Mouse (Mus musculus): ENCODE measurements around the gene Mpp5. TPM values are rescaled to one million over a fixed set of nuclear protein-coding genes. Genes with fewer than 3 reads are reported as not detected.
A peak's percentile ranks its signal among the peaks of the same experiment; 100 is the strongest.

Gene Mpp5
- polyA plus RNA-seq, 1 experiment from 2014 or later = 18.5 TPM

GRCm38 (mm10) chr12:78800036-78800435 lies 51.3 kb downstream of the Mpp5 start:
- no peaks in the 10 kb centered on the region for H3K9me3 ChIP-seq (ENCODE audit: control insufficient read depth, low read length)
- DNase-seq (ENCODE audit: low spot score) (no peak), ATAC-seq (replicated peaks; ENCODE audit: low FRiP score) (no peak)
- H3K4me2 ChIP-seq = no peak overlapping the region
- H3K27ac ChIP-seq (ENCODE audit: low read depth, low read length) = no peak overlapping the region
- H3K4me1 ChIP-seq (replicated peaks; ENCODE audit: control insufficient read depth, insufficient read depth, low read length) = no peaks in the 10 kb centered on the region
- no peak overlapping the region for H3K4me3 ChIP-seq (ENCODE audit: low read depth, low read length)
- peaks cover 3% of the 10 kb centered on the region; the same call in 1 of the 2 replicates for H3K36me3 ChIP-seq (ENCODE audit: control insufficient read depth, insufficient read depth, low read length)
- H3K9ac ChIP-seq (ENCODE audit: low read depth, low read length) = no peak overlapping the region
- WGBS = 83% methylated on average over 3 of the region's 3 CpGs
- no peaks in the 10 kb centered on the region for H3K27me3 ChIP-seq (replicated peaks; ENCODE audit: control insufficient read depth, insufficient read depth, low read length)

GRCm38 (mm10) chr12:78801836-78802235 lies 53.1 kb downstream of the Mpp5 start:
- no peak overlapping the region for H3K27ac ChIP-seq (ENCODE audit: low read depth, low read length)
- H3K9me3 ChIP-seq (ENCODE audit: control insufficient read depth, low read length) = no peaks in the 10 kb centered on the region
- no peak overlapping the region for H3K9ac ChIP-seq (ENCODE audit: low read depth, low read length)
- H3K4me2 ChIP-seq = no peak overlapping the region
- ATAC-seq (replicated peaks; ENCODE audit: low FRiP score) = no peak
- no peaks in the 10 kb centered on the region for H3K27me3 ChIP-seq (replicated peaks; ENCODE audit: control insufficient read depth, insufficient read depth, low read length)
- no peaks in the 10 kb centered on the region for H3K4me1 ChIP-seq (replicated peaks; ENCODE audit: control insufficient read depth, insufficient read depth, low read length)
- H3K4me3 ChIP-seq (ENCODE audit: low read depth, low read length) = no peak overlapping the region
- peaks cover 3% of the 10 kb centered on the region; the same call in 1 of the 2 replicates for H3K36me3 ChIP-seq (ENCODE audit: control insufficient read depth, insufficient read depth, low read length)
- no peak for DNase-seq (ENCODE audit: low spot score)

DNA sequence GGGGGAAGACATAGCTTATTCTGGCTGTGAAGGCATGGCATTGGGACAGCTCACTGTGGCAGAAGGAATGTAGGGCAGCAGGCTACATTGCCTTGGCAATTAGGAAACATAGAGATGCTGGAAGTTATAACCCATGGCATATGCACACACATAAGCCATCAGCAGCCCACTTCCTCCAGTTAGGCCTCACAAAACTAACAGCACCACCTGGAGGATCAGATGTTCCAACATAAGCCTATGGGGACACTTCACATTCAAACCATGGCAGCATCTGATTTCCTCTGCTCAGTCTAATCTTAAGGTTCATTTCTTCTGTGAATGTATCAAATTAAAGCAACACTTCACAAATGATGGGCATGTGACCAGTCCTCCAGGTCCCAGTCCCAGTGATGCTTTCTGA lies 65.7 kb downstream of the Mpp5 start:
- no peak for ATAC-seq (replicated peaks; ENCODE audit: low FRiP score)
- H3K9ac ChIP-seq (ENCODE audit: low read depth, low read length) = no peak overlapping the region

DNA sequence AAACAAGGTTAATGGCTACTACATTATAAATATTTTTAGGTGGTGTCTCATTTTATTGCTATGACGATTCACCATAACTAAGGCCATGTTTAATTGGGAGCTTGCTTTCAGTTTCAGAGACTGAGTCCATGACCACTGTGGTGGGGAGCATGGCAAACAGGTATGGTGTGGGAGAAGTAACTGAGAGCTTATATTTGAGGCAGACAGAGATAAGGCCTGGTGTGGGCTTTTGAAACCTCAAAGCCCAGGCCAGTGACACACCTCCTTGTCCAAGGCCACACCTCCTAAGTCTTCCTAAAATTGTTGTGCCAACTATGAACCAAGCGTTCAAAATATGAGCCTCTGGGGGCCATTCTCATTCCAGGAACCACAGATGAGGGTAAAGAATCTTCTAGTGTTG lies 85.8 kb downstream of the Mpp5 start:
- DNase-seq (ENCODE audit: low spot score) (no peak), ATAC-seq (replicated peaks; ENCODE audit: low FRiP score) (no peak; the same call in 1 of the 2 replicates)
- WGBS = 79% methylated on average over 2 of the region's 2 CpGs
- no peak overlapping the region for H3K27ac ChIP-seq (ENCODE audit: low read depth, low read length)
- no peak overlapping the region for H3K4me2 ChIP-seq
- no peak overlapping the region for H3K4me3 ChIP-seq (ENCODE audit: low read depth, low read length)
- no peak overlapping the region for H3K9ac ChIP-seq (ENCODE audit: low read depth, low read length)
- H3K9me3 ChIP-seq (ENCODE audit: control insufficient read depth, low read length) = no peaks in the 10 kb centered on the region; the same call in 1 of the 2 replicates
- peaks cover 4% of the 10 kb centered on the region for H3K36me3 ChIP-seq (ENCODE audit: control insufficient read depth, insufficient read depth, low read length)
- no peaks in the 10 kb centered on the region; the same call in 1 of the 2 replicates for H3K4me1 ChIP-seq (replicated peaks; ENCODE audit: control insufficient read depth, insufficient read depth, low read length)
- no peaks in the 10 kb centered on the region for H3K27me3 ChIP-seq (replicated peaks; ENCODE audit: control insufficient read depth, insufficient read depth, low read length)

More for the DNA sequence above, 65.7 kb downstream of the Mpp5 start:
- Histone ChIP-seq H3K4me2 (no peak overlapping the region), H3K9me3 (ENCODE audit: control insufficient read depth, low read length) (no peaks in the 10 kb centered on the region), H3K36me3 (ENCODE audit: control insufficient read depth, insufficient read depth, low read length) (no peaks in the 10 kb centered on the region), H3K27me3 (replicated peaks; ENCODE audit: control insufficient read depth, insufficient read depth, low read length) (no peaks in the 10 kb centered on the region), H3K4me3 (ENCODE audit: low read depth, low read length) (no peak overlapping the region), H3K4me1 (replicated peaks; ENCODE audit: control insufficient read depth, insufficient read depth, low read length) (no peaks in the 10 kb centered on the region), H3K27ac (ENCODE audit: low read depth, low read length) (no peak overlapping the region)
- no peak for DNase-seq (ENCODE audit: low spot score)

- no peak for DNase-seq (ENCODE audit: low spot score)
- no peak overlapping the region for H3K27ac ChIP-seq (ENCODE audit: low read depth, low read length)
- H3K9ac ChIP-seq (ENCODE audit: low read depth, low read length) = no peak overlapping the region
- no peak overlapping the region for H3K4me2 ChIP-seq
- no peaks in the 10 kb centered on the region for H3K27me3 ChIP-seq (replicated peaks; ENCODE audit: control insufficient read depth, insufficient read depth, low read length)
- H3K4me1 ChIP-seq (replicated peaks; ENCODE audit: control insufficient read depth, insufficient read depth, low read length) = no peaks in the 10 kb centered on the region
- no peaks in the 10 kb centered on the region for H3K9me3 ChIP-seq (ENCODE audit: control insufficient read depth, low read length)
- no peak for ATAC-seq (replicated peaks; ENCODE audit: low FRiP score)
- 89% methylated on average over 4 of the region's 4 CpGs for WGBS
- no peak overlapping the region for H3K4me3 ChIP-seq (ENCODE audit: low read depth, low read length)
- no peaks in the 10 kb centered on the region for H3K36me3 ChIP-seq (ENCODE audit: control insufficient read depth, insufficient read depth, low read length)
These were observed 91.2 kb downstream of the Mpp5 start for GRCm38 (mm10) chr12:78839906-78840305.

GRCm38 (mm10) chr12:78842429-78842828 lies 93.7 kb downstream of the Mpp5 start:
- WGBS = 91% methylated on average over 1 of the region's 1 CpGs
- H3K36me3 ChIP-seq (ENCODE audit: control insufficient read depth, insufficient read depth, low read length) = 0 out of 2 replicates have a peak, but pooled peaks cover under 1% of the 10 kb centered on the region
- no peaks in the 10 kb centered on the region for H3K27me3 ChIP-seq (replicated peaks; ENCODE audit: control insufficient read depth, insufficient read depth, low read length)
- no peak overlapping the region for H3K27ac ChIP-seq (ENCODE audit: low read depth, low read length)
- no peaks in the 10 kb centered on the region for H3K4me1 ChIP-seq (replicated peaks; ENCODE audit: control insufficient read depth, insufficient read depth, low read length)
- H3K4me3 ChIP-seq (ENCODE audit: low read depth, low read length) = no peak overlapping the region
- H3K9ac ChIP-seq (ENCODE audit: low read depth, low read length) = no peak overlapping the region
- DNase-seq (ENCODE audit: low spot score) (no peak), ATAC-seq (replicated peaks; ENCODE audit: low FRiP score) (no peak)
- no peak overlapping the region for H3K4me2 ChIP-seq
- no peaks in the 10 kb centered on the region for H3K9me3 ChIP-seq (ENCODE audit: control insufficient read depth, low read length)

DNA sequence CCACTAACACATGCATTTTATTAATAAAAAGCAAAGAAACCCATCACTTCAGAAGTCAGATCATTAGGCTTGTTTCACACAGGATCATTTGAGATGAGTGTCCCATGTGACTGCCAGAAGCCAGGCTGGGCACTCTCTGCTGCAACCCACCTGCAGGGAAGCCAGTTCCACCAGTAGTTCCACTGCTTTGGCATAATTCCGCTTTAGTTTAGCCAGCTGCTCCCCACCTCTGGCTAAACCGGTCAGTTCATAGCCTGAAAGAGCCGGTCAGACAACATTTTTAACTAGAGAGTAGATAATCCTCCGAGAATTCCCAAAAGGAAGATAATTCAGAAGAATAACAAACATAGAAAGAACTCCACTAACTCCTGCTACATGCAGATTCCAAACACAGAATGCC lies 99.5 kb downstream of the Mpp5 start:
- H3K36me3 ChIP-seq (ENCODE audit: control insufficient read depth, insufficient read depth, low read length) = peaks cover 17% of the 10 kb centered on the region
- H3K4me2 ChIP-seq = no peak overlapping the region
- 90% methylated on average over 4 of the region's 4 CpGs for WGBS

GRCm38 (mm10) chr12:78860921-78861495 lies 112.3 kb downstream of the Mpp5 start:
- WGBS = under 1% methylated on average over 30 of the region's 30 CpGs
- ATAC-seq (replicated peaks; ENCODE audit: low FRiP score) (peak; percentile 6; the same call in 1 of the 2 replicates), DNase-seq (ENCODE audit: low spot score) (no peak)
- Histone ChIP-seq H3K4me3 (ENCODE audit: low read depth, low read length) (peak overlapping the region; percentile 80), H3K4me2 (peak overlapping the region; percentile 63), H3K4me1 (replicated peaks; ENCODE audit: control insufficient read depth, insufficient read depth, low read length) (no peaks in the 10 kb centered on the region; the same call in none of the 2 replicates), H3K9me3 (ENCODE audit: control insufficient read depth, low read length) (no peaks in the 10 kb centered on the region), H3K27me3 (replicated peaks; ENCODE audit: control insufficient read depth, insufficient read depth, low read length) (no peaks in the 10 kb centered on the region), H3K36me3 (ENCODE audit: control insufficient read depth, insufficient read depth, low read length) (no peaks in the 10 kb centered on the region), H3K9ac (ENCODE audit: low read depth, low read length) (peak overlapping the region; percentile 69), H3K27ac (ENCODE audit: low read depth, low read length) (peak overlapping the region; percentile 44; the same call in 1 of the 2 replicates)

More for the DNA sequence above, 99.5 kb downstream of the Mpp5 start:
- Histone ChIP-seq H3K4me3 (ENCODE audit: low read depth, low read length) (no peak overlapping the region), H3K9ac (ENCODE audit: low read depth, low read length) (no peak overlapping the region), H3K27me3 (replicated peaks; ENCODE audit: control insufficient read depth, insufficient read depth, low read length) (no peaks in the 10 kb centered on the region), H3K27ac (ENCODE audit: low read depth, low read length) (no peak overlapping the region), H3K4me1 (replicated peaks; ENCODE audit: control insufficient read depth, insufficient read depth, low read length) (no peaks in the 10 kb centered on the region), H3K9me3 (ENCODE audit: control insufficient read depth, low read length) (no peaks in the 10 kb centered on the region)
- DNase-seq (ENCODE audit: low spot score) (no peak), ATAC-seq (replicated peaks; ENCODE audit: low FRiP score) (no peak)

All from liver, embryonic 11.5 days (tissue).